Mouse (Mus musculus) cerebellum, adult 2 months (tissue): ENCODE results near the gene Vamp5.

Experiments
- CTCF ChIP-seq: fragments of 200-500 bp; IDR thresholded peaks from 2 replicates; pipeline ENCODE4 v1.5.1; 2011; ENCODE audit warnings: low read depth, mild to moderate bottlenecking, control low read depth, low read length, moderate library complexity, borderline replicate concordance; ENCODE audit not compliant: insufficient read depth
- POLR2A ChIP-seq: fragments of 200-500 bp; IDR thresholded peaks from 2 replicates; pipeline ENCODE4 v1.6.1; 2011; ENCODE audit warnings: low read length, control low read depth, borderline replicate concordance; ENCODE audit not compliant: insufficient read depth

- no peak for TF ChIP-seq CTCF
- no peak for TF ChIP-seq POLR2A
Measured at GRCm38 (mm10) chr6:72373184-72373583, 7.1 kb downstream of the Vamp5 start.
